Mouse (Mus musculus) heart, postnatal 0 days (tissue): ENCODE measurements around the gene Heca. TPM values are rescaled to one million over a fixed set of nuclear protein-coding genes. Genes with fewer than 3 reads are reported as not detected.

Source experiments
- ATAC-seq: fragments of 200-750 bp; cut with Nextera tagmentation; 2 replicates; pipeline ENCODE4 v1.8.0; 2017; ENCODE audit warnings: low read depth, moderate number of reproducible peaks, moderate library complexity; ENCODE audit not compliant: insufficient read depth
- DNase-seq: peaks from one replicate; pipeline ENCODE4 v3.0.0-alpha.2; 2016; ENCODE audit warnings: low spot score
- H3K27ac ChIP-seq: fragments of 300-500 bp; sonication (generic); 2 replicates; pipeline ENCODE4 v1.5.1; 2014; ENCODE audit warnings: low read depth, mild to moderate bottlenecking
- H3K27me3 ChIP-seq: fragments of 300-500 bp; sonication (generic); 2 replicates; pipeline ENCODE4 v1.6.1; 2014; ENCODE audit warnings: low read length, mixed read lengths; ENCODE audit not compliant: control insufficient read depth, insufficient read depth
- H3K36me3 ChIP-seq: fragments of 300-500 bp; sonication (generic); replicated peaks from 2 replicates; pipeline ENCODE4 v1.6.1; 2014; ENCODE audit warnings: low read length, mixed read lengths; ENCODE audit not compliant: control insufficient read depth, insufficient read depth
- H3K4me1 ChIP-seq: fragments of 300-500 bp; sonication (generic); 2 replicates; pipeline ENCODE4 v1.6.1; 2014; ENCODE audit warnings: antibody characterized with exemption; ENCODE audit not compliant: control insufficient read depth, insufficient read depth
- H3K4me2 ChIP-seq: fragments of 300-500 bp; sonication (generic); 2 replicates; pipeline ENCODE4 v1.6.1; 2014; ENCODE audit warnings: low read depth, mild to moderate bottlenecking, low read length, moderate library complexity
- H3K4me3 ChIP-seq: fragments of 300-500 bp; sonication (generic); 2 replicates; pipeline ENCODE4 v1.5.1; 2014; ENCODE audit warnings: low read depth, low read length
- H3K9ac ChIP-seq: fragments of 300-500 bp; sonication (generic); replicated peaks from 2 replicates; pipeline ENCODE4 v1.6.1; 2014; ENCODE audit warnings: low read depth, low read length, mixed read lengths
- H3K9me3 ChIP-seq: fragments of 300-500 bp; sonication (generic); replicated peaks from 2 replicates; pipeline ENCODE4 v1.6.1; 2016; ENCODE audit warnings: low read length; ENCODE audit not compliant: control insufficient read depth
- CTCF ChIP-seq: IDR thresholded peaks from 2 replicates; pipeline ENCODE4 v1.5.1; 2016; ENCODE audit warnings: antibody characterized with exemption, control low read depth, low read depth
- EP300 ChIP-seq: IDR thresholded peaks from 2 replicates; pipeline ENCODE4 v1.6.1; 2016; ENCODE audit warnings: antibody characterized with exemption, low read depth
- WGBS: fragments of 180-500 bp; shearing (Covaris S2); extraction: QIAGEN DNeasy Blood & Tissue Kit; methylation state at CpG from one replicate; pipeline ENCODE4 v1.1.7; 2014; 5-methylcytosine and 5-hydroxymethylcytosine counted together
- polyA plus RNA-seq: library from polyadenylated mRNA; unstranded; fragments of >200 nt; fragmentation: Nextera tagmentation; extraction: Ambion mirVana; gene quantifications from 2 replicates; pipeline ENCODE4 v1.2.1, GENCODE M21; 2015
- total RNA-seq: library from RNA; depleted of rRNA; stranded (reverse); fragments of >200 nt; gene quantifications from 2 replicates; pipeline ENCODE4 v1.2.3, GENCODE M21; 2014; ENCODE audit warnings: low replicate concordance

The Heca gene
- total and polyA plus RNA-seq, 2 experiments from 2014 or later: 6.0 to 68.6 TPM

GRCm38 (mm10) chr10:17857647-17858261, 90.1 kb downstream of the Heca start:
- DNase-seq (no peak), ATAC-seq (no peak)
- H3K9me3 ChIP-seq: 0 out of 2 replicates have a peak, but pooled peaks cover 2% of the 10 kb centered on the region
- 62% methylated on average over 9 of the region's 9 CpGs for WGBS
- no peak overlapping the region for H3K27ac ChIP-seq
- no peak overlapping the region for H3K4me2 ChIP-seq
- H3K36me3 ChIP-seq: no peaks in the 10 kb centered on the region
- TF ChIP-seq CTCF (no peak), EP300 (no peak)
- no peak overlapping the region for H3K9ac ChIP-seq
- H3K4me1 ChIP-seq: no peaks in the 10 kb centered on the region
- H3K4me3 ChIP-seq: no peak overlapping the region
- H3K27me3 ChIP-seq: no peaks in the 10 kb centered on the region

DNA sequence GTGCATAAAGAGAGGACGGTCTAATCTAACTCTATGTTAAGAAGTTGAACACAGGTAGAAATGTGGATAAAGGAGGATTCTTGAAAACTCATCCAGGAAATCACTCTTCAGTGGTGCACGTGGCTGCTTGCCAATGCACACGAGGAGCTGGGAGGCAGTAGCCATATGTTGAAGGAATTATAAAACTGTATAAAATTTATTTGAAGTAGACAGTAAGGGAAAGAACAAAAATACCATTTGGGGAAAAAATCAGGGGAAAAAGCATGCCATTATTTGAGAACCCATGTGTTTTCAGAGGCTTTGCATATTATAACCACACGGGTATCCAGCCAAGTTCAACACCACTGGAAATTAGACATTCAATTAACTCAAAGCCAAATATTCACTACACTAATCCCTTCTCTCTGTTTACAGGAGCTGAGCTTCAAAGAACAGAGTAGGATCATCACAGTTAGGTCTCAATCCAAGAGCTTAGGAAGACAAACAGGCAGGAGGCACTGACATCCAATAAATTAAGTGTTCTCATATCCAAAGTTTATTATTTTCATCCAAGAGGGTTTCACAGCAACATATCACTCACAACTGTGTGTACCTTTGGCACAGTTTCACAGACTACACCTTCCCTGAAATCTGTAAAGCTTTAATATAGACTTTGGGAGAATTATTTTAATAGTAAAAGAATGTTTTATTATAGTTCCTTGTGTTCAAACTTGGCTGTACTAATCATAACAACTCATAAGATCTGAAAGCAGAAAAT, 102.9 kb downstream of the Heca start:
- H3K4me2 ChIP-seq: no peak overlapping the region
- H3K9me3 ChIP-seq: no peaks in the 10 kb centered on the region; the same call in 1 of the 2 replicates
- no peaks in the 10 kb centered on the region for H3K27me3 ChIP-seq
- whole genome bisulfite sequencing: 55% methylated on average over 4 of the region's 4 CpGs
- H3K9ac ChIP-seq: no peak overlapping the region
- TF ChIP-seq EP300 (no peak), CTCF (no peak)
- no peak for DNase-seq
- H3K36me3 ChIP-seq: peaks cover 35% of the 10 kb centered on the region
- no peak for ATAC-seq
- H3K4me3 ChIP-seq: no peak overlapping the region
- H3K4me1 ChIP-seq: no peaks in the 10 kb centered on the region
- H3K27ac ChIP-seq: no peak overlapping the region

DNA sequence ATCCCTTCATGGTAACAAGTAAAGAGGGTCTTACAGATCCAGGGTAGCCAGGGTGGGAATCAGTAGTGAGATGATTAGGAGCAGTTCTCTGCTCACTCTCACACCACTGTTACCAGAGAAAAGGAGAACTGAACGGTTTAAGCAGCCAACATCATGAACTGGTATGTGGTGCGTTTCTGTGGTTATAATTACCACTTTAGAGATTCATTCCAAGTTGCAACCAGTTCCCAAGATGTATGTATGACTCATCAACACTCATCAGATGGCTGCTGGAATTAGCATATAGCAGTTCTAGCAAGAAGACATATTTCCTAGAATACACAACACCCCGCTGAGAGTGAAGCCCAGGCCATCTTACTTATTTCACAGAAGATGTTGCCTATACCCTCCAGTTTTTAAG, 105.8 kb downstream of the Heca start:
- no peak for TF ChIP-seq EP300
- TF ChIP-seq CTCF: no peak
- ATAC-seq (no peak), DNase-seq (no peak)
- Histone ChIP-seq H3K4me1 (no peaks in the 10 kb centered on the region), H3K27ac (no peak overlapping the region), H3K27me3 (no peaks in the 10 kb centered on the region), H3K9me3 (no peaks in the 10 kb centered on the region; the same call in 1 of the 2 replicates), H3K9ac (no peak overlapping the region), H3K4me3 (no peak overlapping the region), H3K36me3 (peaks cover 37% of the 10 kb centered on the region), H3K4me2 (no peak overlapping the region)
- WGBS: 62% methylated on average over 3 of the region's 3 CpGs

GRCm38 (mm10) chr10:17836275-17836674, 111.6 kb downstream of the Heca start:
- Histone ChIP-seq H3K4me1 (no peaks in the 10 kb centered on the region), H3K9ac (no peak overlapping the region), H3K27ac (no peak overlapping the region), H3K27me3 (no peaks in the 10 kb centered on the region), H3K9me3 (no peaks in the 10 kb centered on the region), H3K4me2 (no peak overlapping the region), H3K4me3 (no peak overlapping the region), H3K36me3 (peaks cover 58% of the 10 kb centered on the region)
- ATAC-seq (no peak), DNase-seq (no peak)
- TF ChIP-seq CTCF: no peak
- no peak for TF ChIP-seq EP300
- WGBS: 86% methylated on average over 1 of the region's 1 CpGs

- Histone ChIP-seq H3K4me3 (no peak overlapping the region), H3K4me2 (no peak overlapping the region), H3K4me1 (no peaks in the 10 kb centered on the region), H3K9me3 (no peaks in the 10 kb centered on the region), H3K9ac (no peak overlapping the region), H3K27me3 (no peaks in the 10 kb centered on the region), H3K27ac (no peak overlapping the region), H3K36me3 (peaks cover 60% of the 10 kb centered on the region)
- DNase-seq (no peak), ATAC-seq (no peak)
- WGBS: 68% methylated on average over 6 of the region's 6 CpGs
- no peak for TF ChIP-seq CTCF
Observed at GRCm38 (mm10) chr10:17835031-17835430, 112.8 kb downstream of the Heca start.

DNA sequence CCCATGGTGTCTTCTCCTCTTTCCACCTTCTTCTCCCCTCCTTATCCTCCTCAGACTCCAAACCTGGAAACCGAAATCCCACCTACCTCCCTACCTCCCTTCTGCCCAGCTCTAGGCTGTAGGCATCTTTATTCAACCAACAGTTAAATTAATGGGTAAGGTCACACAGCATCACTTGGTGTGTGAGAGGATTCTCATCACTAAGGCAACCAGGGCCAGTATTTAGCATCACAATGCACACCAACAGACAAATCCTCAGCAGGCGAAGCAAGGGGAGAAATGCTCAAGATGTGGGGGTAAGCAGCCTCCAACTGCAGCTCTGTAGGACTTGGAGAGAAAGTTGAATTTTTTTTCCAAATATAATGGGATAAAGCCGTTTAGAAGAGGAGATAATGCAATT, 116.8 kb downstream of the Heca start:
- Histone ChIP-seq H3K27ac (no peak overlapping the region), H3K9me3 (no peaks in the 10 kb centered on the region), H3K4me2 (no peak overlapping the region), H3K36me3 (peaks cover 78% of the 10 kb centered on the region), H3K9ac (no peak overlapping the region), H3K4me3 (no peak overlapping the region), H3K27me3 (no peaks in the 10 kb centered on the region), H3K4me1 (no peaks in the 10 kb centered on the region)
- 69% methylated on average over 3 of the region's 3 CpGs for WGBS
- no peak for TF ChIP-seq CTCF
- no peak for TF ChIP-seq EP300
- no peak for DNase-seq
- no peak for ATAC-seq
